Mouse (Mus musculus) heart, postnatal 0 days (tissue): Measurements from ENCODE around the gene Elk4.

Source experiments
- CTCF ChIP-seq: IDR thresholded peaks from 2 replicates; pipeline ENCODE4 v1.5.1; 2016; ENCODE audit warnings: antibody characterized with exemption, control low read depth, low read depth
- EP300 ChIP-seq: IDR thresholded peaks from 2 replicates; pipeline ENCODE4 v1.6.1; 2016; ENCODE audit warnings: antibody characterized with exemption, low read depth

DNA sequence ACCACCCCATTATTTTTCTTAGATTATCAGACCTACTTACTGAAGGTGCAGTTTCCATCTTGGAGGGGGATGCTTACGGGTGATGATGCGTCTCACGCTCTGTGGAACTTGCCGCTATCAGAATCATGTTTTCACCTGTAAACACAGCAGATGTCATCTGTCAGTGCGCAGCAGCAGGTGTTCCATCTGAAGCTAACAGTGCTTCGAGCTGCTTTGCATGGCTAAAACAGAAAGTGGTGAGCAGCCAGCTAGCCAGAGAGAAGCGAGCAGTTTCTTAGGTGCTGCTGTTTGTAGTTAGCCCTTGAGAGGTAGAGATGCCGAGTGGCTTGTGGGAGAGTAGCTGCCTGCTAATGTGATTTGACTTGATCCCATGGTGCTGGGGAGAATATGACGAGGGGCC, 21.0 kb downstream of the Elk4 start:
- TF ChIP-seq CTCF (no peak), EP300 (no peak)
